Mouse (Mus musculus): ENCODE data around the gene Rasa4.
"Not testable (repeated sequence)": the region's sequence is repeated elsewhere in the genome, so short reads cannot be mapped to it uniquely, and the experiment has no call there.

Gene Rasa4

DNA sequence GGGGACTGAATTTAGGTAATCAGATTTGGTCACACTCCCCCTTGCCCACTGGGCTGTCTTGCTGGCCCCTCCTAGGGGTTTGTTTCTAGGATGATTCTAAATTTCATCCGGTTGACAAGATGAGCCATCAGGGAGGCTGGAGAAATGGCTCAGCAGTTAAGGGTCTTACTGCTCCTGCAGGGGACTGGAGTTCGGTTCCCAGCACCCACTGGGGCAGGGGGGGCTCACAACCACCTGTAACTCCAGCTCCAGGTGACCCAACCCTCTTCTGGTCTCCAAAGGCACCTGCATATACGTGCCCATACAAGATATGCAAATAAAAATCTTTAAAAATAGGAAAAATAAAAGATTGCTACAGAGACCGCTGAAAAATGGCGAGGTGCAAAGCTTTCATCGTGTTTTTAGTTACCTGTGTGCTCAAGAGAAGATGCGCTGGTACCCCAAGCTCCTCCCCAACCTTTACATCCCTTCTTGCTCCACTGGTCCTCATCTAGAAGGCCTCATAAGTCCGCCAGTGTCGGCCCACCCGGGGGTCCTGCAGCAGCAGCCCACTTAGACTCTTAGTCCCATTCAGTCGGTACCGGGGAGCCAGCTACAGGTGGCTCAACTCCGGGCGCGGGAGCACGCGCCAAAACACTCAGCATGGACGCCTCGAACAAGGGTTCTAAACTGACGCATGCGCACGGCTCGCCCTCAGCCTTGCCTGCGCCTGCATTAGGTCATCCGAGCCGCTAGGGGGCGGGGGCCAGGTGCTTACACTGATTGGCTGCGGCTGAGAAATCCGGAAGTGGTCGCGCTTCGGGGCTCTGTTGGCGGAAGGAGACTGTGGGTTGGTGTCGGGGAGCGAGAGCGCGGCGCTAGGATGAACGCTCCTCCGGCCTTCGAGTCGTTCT lies 32.4 kb downstream of the Rasa4 start, which contains the start of gene Polr2j:
Gene Polr2j (plus strand): TSS at position 741 of the 893 bp plus-strand sequence.
- peak; percentile 94 to 96 for DNase-seq

DNA sequence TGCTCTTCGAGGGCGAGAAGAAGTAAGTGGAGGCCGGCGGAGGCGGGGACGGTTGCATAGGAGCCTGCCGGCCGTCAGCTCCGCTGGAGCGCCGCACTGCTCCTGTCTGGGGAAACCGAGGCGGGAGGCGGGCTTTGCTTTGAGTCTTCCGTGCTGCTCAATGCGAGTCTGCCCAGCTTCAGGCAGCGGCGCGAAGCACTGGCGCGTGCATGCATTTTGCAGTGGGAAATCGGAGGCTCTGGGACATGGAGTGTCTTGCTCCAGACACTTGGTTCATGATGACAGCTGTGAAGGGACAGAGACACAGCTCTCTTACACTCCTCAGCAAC lies 33.0 kb downstream of the Rasa4 start:
- DNase-seq = no peak

DNA sequence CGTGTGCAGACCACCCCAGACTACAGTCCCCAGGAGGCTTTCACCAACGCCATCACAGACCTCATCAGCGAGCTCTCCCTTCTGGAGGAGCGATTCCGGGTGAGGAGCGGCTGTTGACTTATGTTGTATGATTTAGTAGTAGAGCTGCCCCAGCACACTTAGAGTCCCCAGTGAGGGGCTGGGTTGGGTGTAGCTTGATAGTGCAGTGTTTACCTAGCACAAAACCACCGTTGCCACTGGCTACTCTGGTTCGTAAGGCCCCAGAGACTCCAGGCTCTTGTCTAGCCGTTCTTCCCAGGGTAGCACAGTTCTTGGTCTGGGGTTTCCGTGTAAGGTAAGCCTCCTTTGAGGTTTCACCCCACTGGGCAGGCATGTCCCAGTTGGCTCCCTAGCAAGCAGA lies 38.4 kb downstream of the Rasa4 start:
- no peak for DNase-seq

DNA sequence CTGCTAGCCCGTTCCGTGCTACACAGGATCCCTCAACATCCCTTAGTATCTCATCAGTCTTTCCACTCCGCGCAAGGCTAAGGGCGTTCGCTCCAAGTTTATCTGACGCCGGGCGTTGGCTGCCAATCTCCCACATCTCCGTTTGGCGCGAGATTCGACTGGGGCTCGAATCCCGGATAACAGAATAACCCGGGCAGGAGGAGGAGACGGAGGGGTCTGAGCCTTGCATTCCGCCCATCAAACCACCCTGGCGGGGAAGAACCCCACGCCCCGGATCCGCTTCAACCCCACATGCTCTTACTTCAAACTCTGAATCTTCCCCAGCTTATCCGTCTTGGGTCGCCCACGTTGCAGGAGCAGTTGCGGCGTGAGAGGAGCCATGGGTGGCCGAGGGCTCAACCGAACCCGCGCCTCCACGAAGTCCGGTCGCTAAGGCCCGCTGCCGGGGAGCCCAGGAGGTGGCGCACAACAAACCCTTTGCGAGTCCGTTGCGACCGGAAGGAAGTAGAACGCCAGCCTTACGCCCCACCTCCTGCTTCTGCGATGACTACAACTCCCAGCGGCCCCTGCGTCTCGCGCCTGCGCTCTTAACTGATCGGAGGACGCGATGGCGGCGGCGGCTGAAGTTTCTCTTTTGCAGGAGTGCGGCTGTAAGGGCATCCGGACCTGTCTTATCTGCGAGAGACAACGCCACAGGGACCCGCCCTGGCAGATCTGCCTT lies 52.0 kb downstream of the Rasa4 start, which contains the start of the genes Lrwd1 and Alkbh4:
Gene Lrwd1 (minus strand): TSS at position 504 of the 721 bp plus-strand sequence.
Gene Alkbh4 (plus strand): TSS at position 576 of the 721 bp plus-strand sequence.
- peak; percentile 96 to 98 for DNase-seq

DNA sequence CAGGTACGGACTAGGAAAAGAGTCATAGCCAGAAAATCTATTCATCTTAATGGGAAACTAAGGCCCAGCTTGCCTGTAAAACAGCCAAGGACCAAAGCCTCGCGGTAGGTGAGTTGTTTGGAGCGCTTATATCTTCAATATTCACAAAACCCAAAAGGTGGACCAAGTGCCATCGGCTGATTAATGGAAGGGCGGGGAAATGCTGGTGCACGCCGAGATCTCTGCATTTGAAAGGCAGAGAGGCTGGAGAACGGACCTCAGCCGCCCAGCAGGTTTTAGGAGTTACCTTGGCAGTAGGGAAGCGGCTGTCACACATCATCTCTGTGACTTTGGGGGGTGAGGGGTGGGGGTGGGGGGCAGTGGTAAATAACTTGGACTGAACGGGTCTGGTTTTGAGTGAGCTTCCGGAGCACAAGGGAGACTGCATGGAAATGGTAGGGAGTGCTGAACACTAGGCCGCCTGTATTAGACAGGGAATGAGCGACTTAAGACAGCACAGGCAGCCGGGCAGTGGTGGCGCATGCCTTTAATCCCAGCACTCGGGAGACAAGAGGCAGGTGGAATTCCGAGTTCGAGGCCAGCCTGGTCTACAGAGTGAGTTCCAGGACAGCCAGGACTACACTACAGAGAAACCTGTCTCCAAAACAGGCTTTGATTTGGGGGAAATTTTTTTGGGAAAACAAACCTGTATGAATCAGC lies 52.7 kb downstream of the Rasa4 start:
- no peak for DNase-seq

DNA sequence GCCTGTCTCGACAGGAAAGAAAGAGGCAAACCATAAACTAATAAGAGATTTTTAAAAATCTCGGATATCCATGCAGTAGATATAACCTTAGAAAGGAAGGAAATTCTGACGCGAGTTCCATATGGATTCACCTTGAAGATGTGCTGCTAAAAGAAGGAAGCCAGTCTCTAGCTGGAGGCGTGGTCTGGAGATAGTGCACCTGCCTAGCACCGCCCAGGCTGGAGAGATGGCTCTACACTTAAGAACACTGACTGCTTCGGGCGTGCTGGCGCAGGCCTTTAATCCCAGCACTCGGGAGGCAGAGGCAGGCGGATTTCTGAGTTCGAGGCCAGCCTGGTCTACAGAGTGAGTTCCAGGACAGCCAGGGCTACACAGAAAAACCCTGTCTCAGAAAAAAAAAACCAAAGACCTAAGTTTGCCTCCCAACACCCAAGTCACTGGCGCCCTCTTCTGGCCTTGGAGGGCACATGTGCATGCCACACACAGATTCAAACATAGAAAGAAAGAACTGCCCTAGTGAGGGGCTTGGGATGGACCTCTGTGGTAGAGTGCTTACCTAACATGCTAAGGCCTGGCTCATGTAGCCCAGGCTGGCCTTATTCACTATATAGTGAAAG lies 54.0 kb downstream of the Rasa4 start:
- peak in 1 of 2 experiments; percentile 40 for DNase-seq

DNA sequence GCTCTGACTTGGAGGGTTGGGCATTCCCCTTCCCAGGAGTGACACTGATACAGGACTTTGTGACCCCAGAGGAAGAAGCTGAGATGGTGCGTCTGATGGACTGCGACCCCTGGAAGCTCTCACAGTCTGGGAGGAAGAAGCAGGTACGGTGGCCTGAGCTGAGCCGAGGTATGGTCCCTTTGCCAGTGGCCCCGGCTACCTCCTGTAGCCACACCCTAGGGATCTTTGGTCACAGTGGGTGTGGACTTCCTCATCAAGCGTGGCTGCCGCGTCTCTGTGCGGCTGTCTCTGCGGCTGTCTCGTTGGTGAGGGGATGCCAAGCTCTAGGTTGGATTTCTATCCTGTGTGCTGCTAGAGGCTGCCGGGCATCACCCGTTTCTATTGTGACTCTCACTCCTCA lies 55.7 kb downstream of the Rasa4 start:
- DNase-seq = no peak

DNA sequence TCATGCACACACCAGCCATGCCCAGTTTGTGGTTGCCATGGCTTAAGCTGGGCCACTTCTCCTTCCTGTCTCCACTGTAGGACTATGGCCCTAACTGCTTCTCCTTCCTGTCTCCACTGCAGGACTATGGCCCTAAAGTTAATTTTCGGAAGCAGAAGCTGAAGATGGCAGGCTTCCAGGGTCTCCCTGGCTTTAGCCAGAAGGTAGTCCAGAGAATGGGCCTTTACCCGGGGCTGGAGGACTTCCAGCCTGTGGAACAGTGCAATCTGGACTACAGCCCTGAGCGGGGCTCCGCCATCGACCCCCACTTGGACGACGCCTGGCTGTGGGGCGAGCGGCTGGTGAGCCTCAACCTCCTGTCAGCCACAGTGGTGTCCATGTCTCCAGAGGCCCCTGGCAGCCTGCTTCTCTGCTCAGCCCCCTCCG lies 56.4 kb downstream of the Rasa4 start:
- no peak for DNase-seq

DNA sequence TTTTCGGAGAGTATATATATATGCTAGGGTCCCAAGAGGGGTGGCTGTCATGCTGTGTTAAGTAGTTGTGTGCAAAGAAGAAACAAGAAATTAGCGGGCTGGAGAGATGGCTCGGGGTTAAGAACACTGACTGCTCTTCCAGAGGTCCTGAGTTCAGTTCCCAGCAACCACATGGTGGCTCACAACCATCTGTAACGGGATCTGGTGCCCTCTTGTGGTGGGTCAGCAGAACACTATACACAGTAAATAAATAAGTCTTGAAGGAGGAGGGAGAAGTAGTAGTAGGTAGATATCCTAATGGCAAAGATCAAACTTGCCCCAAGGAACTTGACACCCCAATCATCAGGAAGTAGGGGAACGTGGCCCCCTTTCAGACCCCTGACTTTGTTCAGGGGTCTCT lies 59.0 kb downstream of the Rasa4 start:
- no peak for DNase-seq

DNA sequence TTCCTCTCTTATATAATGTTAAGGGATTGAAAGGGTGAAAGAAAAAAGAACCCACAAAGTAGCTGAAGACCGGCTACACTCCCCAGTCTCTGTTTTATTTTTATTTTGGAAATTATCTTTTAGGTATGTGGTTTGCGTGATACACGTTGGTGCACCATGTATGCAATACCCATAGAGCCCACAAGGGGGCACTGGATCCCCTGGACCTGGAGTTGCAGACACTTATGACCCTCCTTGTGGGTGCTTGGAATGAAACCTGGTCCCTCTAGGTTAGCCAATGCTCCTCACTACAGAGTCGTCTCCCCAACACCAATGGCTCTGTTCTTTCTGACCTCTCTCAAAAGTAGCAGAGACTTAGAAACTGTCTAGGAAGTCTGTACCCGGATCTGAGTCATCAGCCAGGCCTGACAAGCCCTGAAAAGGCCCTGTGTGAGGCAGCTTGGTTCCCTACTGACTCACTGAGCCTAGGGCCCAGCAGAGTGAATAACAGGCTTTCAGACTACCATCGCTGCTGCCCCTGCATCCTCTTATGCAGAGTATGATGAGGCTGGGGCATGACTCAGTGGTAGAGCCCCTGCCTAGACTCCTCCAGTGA lies 59.5 kb downstream of the Rasa4 start:
- no peak for DNase-seq

DNA sequence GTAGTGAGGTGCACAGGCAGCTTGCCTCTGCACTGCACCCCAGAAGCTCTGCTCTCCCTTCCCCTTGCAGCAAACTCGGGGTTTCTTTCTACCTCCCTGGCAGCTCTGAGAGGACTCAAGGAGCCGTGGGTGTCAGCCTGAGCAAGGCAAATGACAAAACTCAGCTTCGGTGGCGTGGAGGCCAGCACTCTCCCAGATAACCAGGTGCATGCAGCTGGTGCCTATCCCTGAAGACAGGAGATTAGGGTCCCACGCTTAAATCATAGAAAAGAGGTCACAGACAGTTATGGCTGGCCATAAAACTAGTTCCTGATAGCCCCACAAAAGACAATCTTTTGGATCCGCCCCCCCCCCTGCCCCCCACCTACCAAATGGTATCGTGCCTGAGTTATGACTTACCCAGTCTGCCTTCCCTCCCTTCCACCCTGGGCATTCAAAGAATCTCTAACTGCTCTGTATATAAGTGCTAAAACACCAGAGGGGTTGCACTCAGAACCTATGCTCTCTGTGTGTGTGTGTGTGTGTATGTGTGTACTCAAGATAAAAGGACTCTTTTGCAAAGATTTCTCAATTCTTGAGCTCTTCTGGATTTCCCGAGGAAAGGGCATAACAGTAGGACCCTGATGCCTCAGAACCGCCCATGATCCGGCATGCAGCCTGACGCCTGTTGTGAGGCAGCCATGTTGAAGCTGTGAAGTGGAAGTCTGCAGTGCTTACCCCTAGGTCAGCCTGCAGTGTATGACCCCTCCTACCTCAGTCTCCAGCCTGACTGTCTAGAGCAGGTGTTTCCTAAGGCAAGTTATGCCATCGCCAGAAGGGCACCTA lies 61.1 kb downstream of the Rasa4 start:
- DNase-seq = peak in 1 of 2 experiments; percentile 43

DNA sequence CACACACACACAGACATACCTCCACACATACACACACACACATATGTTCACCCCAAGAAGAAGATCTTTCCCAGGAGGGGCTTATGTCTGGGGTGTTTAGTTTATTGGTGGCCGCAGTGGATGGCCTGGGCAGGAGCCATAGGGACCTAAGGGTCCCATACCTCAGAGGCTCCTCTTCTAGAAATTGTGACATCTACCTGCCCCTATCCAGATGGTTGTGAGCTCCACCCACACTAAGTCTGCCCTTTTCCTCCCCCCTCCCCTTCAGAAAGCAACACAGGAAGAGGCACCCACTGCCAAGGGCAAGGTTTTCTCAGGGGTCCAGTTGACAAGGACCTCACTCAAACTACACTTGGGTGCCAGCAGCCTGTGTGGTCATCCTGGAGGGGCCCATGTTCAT lies 63.2 kb downstream of the Rasa4 start:
- DNase-seq = no peak

DNA sequence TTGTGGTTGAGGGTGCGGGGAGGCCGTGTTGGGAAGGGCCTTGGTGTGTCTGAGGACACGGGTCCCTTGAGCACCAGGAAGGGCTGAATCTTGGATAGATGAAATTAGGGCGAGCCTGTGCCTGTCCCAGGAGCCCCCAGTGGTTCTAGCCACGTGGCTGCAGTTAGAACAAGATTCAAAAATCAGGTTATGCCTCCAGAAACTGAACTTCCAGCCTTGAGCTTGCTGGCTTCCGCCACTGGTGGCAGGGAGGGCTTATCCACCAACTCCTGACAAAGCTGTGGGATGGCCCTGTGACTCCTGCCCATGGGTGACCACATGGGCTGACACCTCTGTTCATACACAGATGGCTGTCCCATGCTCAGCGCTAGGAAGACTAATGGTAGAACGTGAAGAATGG lies 64.0 kb downstream of the Rasa4 start:
- DNase-seq = no peak

DNA sequence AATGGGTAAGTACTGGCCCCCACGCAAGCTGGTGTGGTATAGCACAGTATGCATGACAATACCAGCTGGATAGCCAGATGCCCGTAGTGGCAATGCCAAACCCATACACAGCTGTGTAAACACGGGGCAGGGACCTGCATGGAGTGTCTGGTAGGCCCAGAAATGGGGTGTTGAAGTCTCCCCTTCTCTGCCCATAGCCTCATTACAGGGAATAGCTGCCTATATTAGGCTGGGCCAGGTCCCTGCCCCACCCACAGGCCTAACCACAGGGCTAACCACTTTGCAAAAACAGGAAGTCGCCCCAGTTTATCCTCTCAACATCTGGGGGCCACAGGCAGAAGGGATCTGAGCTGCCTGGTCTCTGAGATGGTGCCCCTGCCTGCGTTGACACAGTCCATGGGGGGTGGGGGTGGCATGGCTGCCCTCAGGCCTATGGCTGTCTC lies 65.4 kb downstream of the Rasa4 start:
- not testable (repeated sequence) for DNase-seq

DNA sequence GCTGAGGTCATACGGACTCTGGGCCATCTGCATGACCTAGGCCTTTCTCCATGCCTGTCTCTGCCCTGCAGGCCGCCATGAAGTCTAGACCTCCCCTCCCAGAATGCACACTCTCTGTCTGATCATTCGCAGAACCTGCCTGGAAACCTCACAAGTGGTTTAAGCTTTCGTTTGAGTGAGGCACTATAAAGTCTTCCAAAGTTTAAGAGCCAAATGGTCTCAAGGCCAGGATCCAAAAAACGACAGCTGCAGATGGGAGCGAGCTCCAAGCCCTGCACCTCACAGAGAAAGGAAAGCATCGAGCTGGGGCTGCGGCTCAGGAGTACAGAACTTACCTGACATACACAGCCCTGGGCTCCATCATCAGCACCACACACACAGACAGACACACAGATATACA lies 68.6 kb downstream of the Rasa4 start:
- no peak for DNase-seq

DNA sequence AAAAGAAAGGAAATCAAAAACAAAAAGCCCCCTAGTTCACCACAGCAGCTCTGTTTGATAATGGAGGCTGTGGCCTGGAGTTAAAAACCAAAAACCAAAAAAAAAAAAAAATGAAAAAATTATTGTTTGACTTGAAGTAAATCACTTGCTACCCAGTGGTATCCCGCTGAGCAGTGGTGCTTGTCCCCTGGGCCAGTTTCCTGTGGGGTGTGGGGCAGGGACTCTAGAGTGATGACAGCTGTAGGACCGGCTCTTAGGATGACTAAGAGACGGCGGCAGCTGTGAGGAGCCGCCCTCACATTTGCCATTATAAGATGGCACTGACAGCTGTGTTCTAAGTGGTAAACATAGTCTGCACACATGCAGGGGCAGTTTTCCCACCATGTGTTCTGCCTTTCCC lies 71.7 kb downstream of the Rasa4 start:
- no peak for DNase-seq

DNA sequence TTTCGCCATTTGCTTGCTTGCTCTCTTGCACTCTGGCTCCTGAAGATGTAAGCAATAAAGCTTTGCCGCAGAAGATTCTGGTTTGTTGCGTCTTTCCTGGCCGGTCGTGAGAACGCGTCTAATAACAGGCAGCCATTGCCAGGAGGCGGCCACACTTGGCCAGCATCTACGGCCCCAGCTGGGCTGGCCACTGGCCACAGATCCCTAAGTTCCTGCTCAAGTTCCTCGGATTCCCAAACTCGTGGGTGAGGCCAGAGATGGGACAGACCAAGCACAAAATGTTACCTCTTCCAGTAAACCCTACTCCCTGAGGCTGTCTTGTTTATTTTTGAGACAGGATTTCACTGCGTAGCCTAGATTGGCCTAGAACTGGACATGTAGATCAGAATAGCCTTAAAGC lies 76.4 kb downstream of the Rasa4 start:
- peak; percentile 51 to 55 for DNase-seq
